Mouse (Mus musculus) forebrain, embryonic 15.5 days (tissue): ENCODE results near the gene Mtmr10. TPM values are rescaled to one million over a fixed set of nuclear protein-coding genes. Genes with fewer than 3 reads are reported as not detected.

Experiments used
- ATAC-seq: fragments of 200-750 bp; cut with Nextera tagmentation; replicated peaks from 2 replicates; pipeline ENCODE4 v1.8.0; 2017; ENCODE audit warnings: mild to moderate bottlenecking, moderate TSS enrichment, moderate library complexity
- H3K27ac ChIP-seq: fragments of 300-500 bp; sonication (generic); replicated peaks from 2 replicates; pipeline ENCODE4 v1.5.1; 2015; ENCODE audit warnings: mild to moderate bottlenecking, inconsistent platforms
- H3K27me3 ChIP-seq: fragments of 300-500 bp; sonication (generic); 2 replicates; pipeline ENCODE4 v1.6.1; 2015; ENCODE audit warnings: inconsistent platforms
- H3K36me3 ChIP-seq: fragments of 300-500 bp; sonication (generic); 2 replicates; pipeline ENCODE4 v1.6.1; 2015; ENCODE audit warnings: mild to moderate bottlenecking, inconsistent platforms
- H3K4me1 ChIP-seq: fragments of 300-500 bp; sonication (generic); 2 replicates; pipeline ENCODE4 v1.6.1; 2015; ENCODE audit warnings: inconsistent platforms
- H3K4me2 ChIP-seq: fragments of 300-500 bp; sonication (generic); replicated peaks from 2 replicates; pipeline ENCODE4 v1.6.1; 2015; ENCODE audit warnings: mild to moderate bottlenecking, inconsistent platforms
- H3K4me3 ChIP-seq: fragments of 300-500 bp; sonication (generic); 2 replicates; pipeline ENCODE4 v1.5.1; 2015; ENCODE audit warnings: mild to moderate bottlenecking, inconsistent platforms
- H3K9ac ChIP-seq: fragments of 300-500 bp; sonication (generic); replicated peaks from 2 replicates; pipeline ENCODE4 v1.6.1; 2015; ENCODE audit warnings: mild to moderate bottlenecking, inconsistent platforms
- H3K9me3 ChIP-seq: fragments of 300-500 bp; sonication (generic); 2 replicates; pipeline ENCODE4 v1.6.1; 2016; ENCODE audit warnings: inconsistent platforms
- WGBS: fragments of 180-500 bp; shearing (Covaris S2); methylation state at CpG from one replicate; pipeline ENCODE4 v1.1.7; 2015; ENCODE audit warnings: mixed read lengths; 5-methylcytosine and 5-hydroxymethylcytosine counted together
- polyA plus RNA-seq: library from polyadenylated mRNA; unstranded; fragments of >200 nt; fragmentation: Nextera tagmentation; extraction: Ambion mirVana; gene quantifications from 2 replicates; pipeline ENCODE4 v1.2.1, GENCODE M21; 2015

Mtmr10 gene
- polyA plus RNA-seq, 1 experiment from 2014 or later, result 8.7 TPM

DNA sequence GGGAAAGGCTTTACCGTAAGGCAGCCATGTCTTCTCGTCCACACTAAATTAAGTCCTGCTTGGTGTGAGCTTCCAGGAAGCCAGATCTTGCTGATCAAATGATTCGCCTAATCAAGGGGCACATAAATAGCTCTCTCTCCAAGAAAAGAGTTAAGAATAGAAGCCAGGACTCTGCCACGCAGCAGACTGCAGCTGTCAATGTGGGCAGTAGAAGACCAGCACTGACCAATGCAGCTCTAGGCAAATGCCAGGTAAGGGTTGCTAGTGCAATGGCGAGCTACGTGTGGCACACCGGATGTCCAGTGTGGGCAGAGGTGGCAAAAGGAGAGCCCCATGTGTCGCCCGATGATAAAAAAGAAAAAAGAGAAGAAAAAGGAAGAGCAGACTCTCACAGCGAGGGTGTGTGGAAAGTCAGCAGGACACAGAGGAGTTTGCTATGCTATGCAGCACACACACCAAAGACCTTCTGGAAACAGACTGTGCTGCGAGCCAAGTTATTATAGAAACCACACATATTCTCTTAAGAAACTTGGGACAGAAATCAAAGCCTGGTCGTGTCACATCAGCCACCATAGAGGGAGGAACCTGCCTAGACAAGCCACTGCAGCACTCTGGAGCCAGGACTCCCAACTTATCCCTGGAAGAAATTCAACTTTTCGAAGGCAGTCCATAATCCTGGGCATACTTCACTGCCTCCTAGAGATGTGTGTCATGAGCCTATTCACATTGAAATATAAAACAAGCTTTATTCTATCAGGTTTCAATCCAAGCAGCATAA is 21.8 kb upstream of the Mtmr10 start:
- no peak overlapping the region for H3K9ac ChIP-seq
- no peak overlapping the region for H3K27ac ChIP-seq
- no peaks in the 10 kb centered on the region for H3K9me3 ChIP-seq
- H3K4me1 ChIP-seq, result no peaks in the 10 kb centered on the region
- no peak overlapping the region for H3K4me2 ChIP-seq
- H3K36me3 ChIP-seq, result no peaks in the 10 kb centered on the region
- no peak overlapping the region for H3K4me3 ChIP-seq
- no peak for ATAC-seq
- H3K27me3 ChIP-seq, result peaks cover 12% of the 10 kb centered on the region
- WGBS, result 86% methylated on average over 13 of the region's 13 CpGs

DNA sequence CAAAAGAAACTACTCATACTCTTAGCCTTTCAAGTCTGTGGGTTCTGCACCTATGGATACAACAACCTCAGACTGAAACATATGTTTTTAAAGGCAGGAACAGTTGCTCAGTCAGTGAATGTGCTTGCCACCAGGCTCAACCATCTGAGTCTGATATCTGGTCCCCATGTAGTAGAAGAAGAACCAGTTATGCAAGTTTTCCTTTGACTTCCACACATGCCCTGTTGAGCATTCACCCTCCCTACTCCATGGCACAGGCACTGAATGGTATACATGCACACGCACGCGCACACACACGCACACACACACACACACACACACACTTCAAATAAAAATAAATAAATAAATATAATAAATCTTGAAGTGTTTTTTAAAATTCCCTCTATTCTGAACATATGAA is 20.9 kb upstream of the Mtmr10 start:
- no peak for ATAC-seq
- H3K4me1 ChIP-seq, result no peaks in the 10 kb centered on the region
- 91% methylated on average over 4 of the region's 4 CpGs for WGBS
- H3K9me3 ChIP-seq, result no peaks in the 10 kb centered on the region
- no peak overlapping the region for H3K4me2 ChIP-seq
- no peak overlapping the region for H3K4me3 ChIP-seq
- H3K27ac ChIP-seq, result no peak overlapping the region
- no peak overlapping the region for H3K9ac ChIP-seq
- H3K36me3 ChIP-seq, result no peaks in the 10 kb centered on the region
- H3K27me3 ChIP-seq, result peaks cover 12% of the 10 kb centered on the region

DNA sequence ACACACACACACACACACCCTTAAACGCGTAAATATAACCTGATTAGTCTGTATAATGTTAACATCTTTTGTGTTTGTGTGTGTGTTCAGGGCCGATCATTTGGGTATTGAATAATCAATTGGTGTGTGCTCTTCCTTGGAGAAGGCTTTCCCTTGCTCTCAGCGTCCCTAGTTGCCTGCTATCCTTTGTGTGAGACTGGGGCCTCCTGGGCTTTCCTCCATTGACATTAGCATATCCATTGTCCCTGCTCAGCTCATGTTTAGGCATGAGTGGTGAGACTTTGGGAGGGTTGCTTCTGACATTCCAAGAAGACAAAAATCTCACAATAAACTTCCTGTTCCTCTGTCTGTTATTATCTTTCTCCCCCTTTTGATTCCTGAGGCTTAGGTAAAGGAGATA is 15.5 kb upstream of the Mtmr10 start:
- H3K27ac ChIP-seq, result peak overlapping the region; percentile 41
- H3K27me3 ChIP-seq, result peaks cover 12% of the 10 kb centered on the region
- H3K4me3 ChIP-seq, result no peak overlapping the region
- ATAC-seq, result peak; percentile 90
- no peaks in the 10 kb centered on the region for H3K36me3 ChIP-seq
- WGBS, result 4% methylated on average over 4 of the region's 4 CpGs
- H3K9ac ChIP-seq, result no peak overlapping the region
- H3K4me1 ChIP-seq, result peaks cover 5% of the 10 kb centered on the region; the same call in 1 of the 2 replicates
- no peak overlapping the region for H3K4me2 ChIP-seq
- H3K9me3 ChIP-seq, result no peaks in the 10 kb centered on the region

GRCm38 (mm10) chr7:64275518-64275917 is 11.9 kb upstream of the Mtmr10 start:
- H3K36me3 ChIP-seq, result no peaks in the 10 kb centered on the region
- no peaks in the 10 kb centered on the region for H3K27me3 ChIP-seq
- no peak overlapping the region for H3K9ac ChIP-seq
- 60% methylated on average over 4 of the region's 4 CpGs for WGBS
- no peaks in the 10 kb centered on the region for H3K9me3 ChIP-seq
- H3K4me1 ChIP-seq, result peaks cover 5% of the 10 kb centered on the region; the same call in 1 of the 2 replicates
- no peak overlapping the region for H3K27ac ChIP-seq
- H3K4me2 ChIP-seq, result no peak overlapping the region
- H3K4me3 ChIP-seq, result no peak overlapping the region
- no peak for ATAC-seq

DNA sequence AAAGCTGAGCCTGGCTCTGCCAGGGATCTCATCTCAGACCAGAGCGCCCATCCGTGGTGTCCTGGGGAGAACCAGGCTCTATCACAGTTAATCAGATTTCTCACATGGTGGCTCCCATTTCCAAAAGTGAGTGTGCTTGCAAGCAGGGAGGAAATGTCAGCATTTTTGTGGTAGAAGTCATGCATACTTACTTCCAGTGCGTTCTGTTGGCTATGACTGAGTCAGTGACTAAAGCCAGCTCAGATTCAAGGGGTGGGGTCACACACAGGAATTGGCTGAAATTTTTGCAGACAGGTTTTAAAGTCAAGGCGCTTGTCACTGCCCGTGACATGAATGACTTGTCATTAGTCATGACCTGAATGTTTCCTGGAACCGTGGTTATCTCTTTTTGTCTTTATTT is 10.5 kb upstream of the Mtmr10 start:
- H3K4me1 ChIP-seq, result peaks cover 3% of the 10 kb centered on the region; the same call in 1 of the 2 replicates
- H3K4me3 ChIP-seq, result no peak overlapping the region
- WGBS, result 69% methylated on average over 6 of the region's 6 CpGs
- ATAC-seq, result no peak
- H3K27me3 ChIP-seq, result no peaks in the 10 kb centered on the region
- H3K4me2 ChIP-seq, result no peak overlapping the region
- H3K9ac ChIP-seq, result no peak overlapping the region
- H3K27ac ChIP-seq, result no peak overlapping the region
- H3K36me3 ChIP-seq, result no peaks in the 10 kb centered on the region
- H3K9me3 ChIP-seq, result no peaks in the 10 kb centered on the region

DNA sequence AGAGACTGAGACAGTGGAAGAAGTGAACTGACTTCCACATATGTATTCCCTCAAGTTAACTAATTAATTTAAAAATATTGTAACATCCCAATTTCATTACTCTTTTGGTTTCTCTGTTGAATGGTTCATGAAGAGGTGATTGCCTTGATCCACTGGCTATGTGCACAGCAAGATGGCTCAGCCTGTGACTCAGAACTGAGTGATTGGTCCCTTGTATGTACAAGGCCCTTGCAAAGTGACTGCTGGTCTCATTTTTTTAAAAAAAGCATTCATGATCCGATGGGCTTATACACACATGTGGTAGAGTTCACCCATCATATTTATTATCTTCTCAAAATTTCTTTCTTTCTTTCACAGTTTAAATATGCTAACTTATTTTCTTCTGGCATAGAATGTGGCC is 8.9 kb upstream of the Mtmr10 start:
- Histone ChIP-seq H3K36me3 (no peaks in the 10 kb centered on the region), H3K9me3 (no peaks in the 10 kb centered on the region), H3K27me3 (no peaks in the 10 kb centered on the region), H3K4me3 (no peak overlapping the region), H3K4me1 (no peaks in the 10 kb centered on the region), H3K4me2 (no peak overlapping the region), H3K27ac (no peak overlapping the region), H3K9ac (no peak overlapping the region)
- WGBS, result 95% methylated on average over 1 of the region's 1 CpGs
- no peak for ATAC-seq

DNA sequence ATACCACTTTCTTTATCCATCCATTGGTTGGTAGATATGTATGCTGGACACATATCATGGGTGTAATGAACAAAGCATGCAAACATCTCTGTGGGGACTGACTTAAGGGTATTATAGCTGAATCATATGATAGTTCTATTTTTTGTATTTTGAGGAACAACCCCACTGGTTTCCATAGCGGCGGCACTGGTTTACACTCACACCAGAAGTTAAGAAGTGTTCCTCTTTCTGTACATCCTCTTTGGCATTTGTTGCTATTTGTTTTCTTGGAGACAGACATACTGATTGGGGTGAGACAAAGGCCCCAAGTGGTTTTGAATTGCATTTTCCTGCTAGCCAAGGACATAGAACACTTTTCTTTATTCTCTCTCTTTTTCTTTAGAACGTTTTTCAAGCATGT is 7.9 kb upstream of the Mtmr10 start:
- no peaks in the 10 kb centered on the region for H3K9me3 ChIP-seq
- H3K4me1 ChIP-seq, result no peaks in the 10 kb centered on the region
- no peak overlapping the region for H3K27ac ChIP-seq
- no peak overlapping the region for H3K4me3 ChIP-seq
- no peaks in the 10 kb centered on the region for H3K27me3 ChIP-seq
- no peaks in the 10 kb centered on the region for H3K36me3 ChIP-seq
- H3K9ac ChIP-seq, result no peak overlapping the region
- 88% methylated on average over 3 of the region's 3 CpGs for WGBS
- H3K4me2 ChIP-seq, result no peak overlapping the region
- ATAC-seq, result no peak

DNA sequence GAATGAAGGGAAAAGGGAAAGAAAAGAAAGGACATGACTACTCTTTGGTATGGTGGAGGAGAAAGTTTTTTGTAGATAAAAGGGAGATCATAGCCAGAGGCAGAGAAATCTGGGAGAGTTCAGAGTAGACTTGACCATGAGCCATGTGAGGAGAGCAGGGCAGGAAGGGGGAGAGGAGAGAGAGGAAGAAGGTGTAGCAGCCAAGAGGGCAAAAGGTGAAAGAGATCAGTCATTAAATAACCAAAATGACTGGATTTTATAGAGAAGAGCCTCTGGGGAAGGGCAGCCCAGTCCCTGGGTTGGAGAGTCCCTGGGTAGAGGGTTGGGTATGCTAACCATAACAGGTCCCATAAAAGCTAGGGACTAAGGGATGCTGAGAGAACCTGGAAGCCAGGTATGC is 887 bp upstream of the Mtmr10 start:
- Histone ChIP-seq H3K4me1 (peaks cover 16% of the 10 kb centered on the region), H3K4me2 (peak overlapping the region; percentile 71), H3K4me3 (peak overlapping the region; percentile 97), H3K36me3 (no peaks in the 10 kb centered on the region), H3K27me3 (no peaks in the 10 kb centered on the region), H3K9me3 (no peaks in the 10 kb centered on the region), H3K9ac (no peak overlapping the region), H3K27ac (no peak overlapping the region)
- 0 out of 2 replicates have a peak, but pooled peaks have one; percentile 4 for ATAC-seq

DNA sequence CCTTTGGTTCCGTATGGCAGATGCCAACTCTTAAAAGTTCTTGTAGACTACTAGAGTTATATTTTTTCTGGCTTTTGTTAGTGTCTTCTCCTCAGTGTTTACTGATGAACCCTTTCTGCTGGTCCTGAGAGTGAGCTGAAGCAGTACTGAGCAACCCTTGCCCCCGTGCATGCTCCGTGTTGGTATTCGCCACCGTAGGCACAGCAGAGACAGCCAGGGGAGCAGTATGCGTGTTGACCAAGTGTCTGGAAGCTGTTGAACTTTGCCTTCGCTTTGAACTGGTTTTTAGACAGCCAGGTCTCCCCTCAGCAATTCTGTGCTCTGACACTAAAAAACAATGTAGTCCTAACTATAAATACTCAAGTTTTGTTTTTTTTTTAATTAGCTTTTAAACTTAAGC is 2.0 kb downstream of the Mtmr10 start:
- peaks cover 16% of the 10 kb centered on the region for H3K4me1 ChIP-seq
- H3K4me3 ChIP-seq, result no peak overlapping the region
- WGBS, result 99% methylated on average over 7 of the region's 7 CpGs
- no peak for ATAC-seq
- H3K9me3 ChIP-seq, result no peaks in the 10 kb centered on the region
- H3K36me3 ChIP-seq, result no peaks in the 10 kb centered on the region
- H3K9ac ChIP-seq, result no peak overlapping the region
- no peak overlapping the region for H3K4me2 ChIP-seq
- no peak overlapping the region for H3K27ac ChIP-seq
- no peaks in the 10 kb centered on the region for H3K27me3 ChIP-seq

DNA sequence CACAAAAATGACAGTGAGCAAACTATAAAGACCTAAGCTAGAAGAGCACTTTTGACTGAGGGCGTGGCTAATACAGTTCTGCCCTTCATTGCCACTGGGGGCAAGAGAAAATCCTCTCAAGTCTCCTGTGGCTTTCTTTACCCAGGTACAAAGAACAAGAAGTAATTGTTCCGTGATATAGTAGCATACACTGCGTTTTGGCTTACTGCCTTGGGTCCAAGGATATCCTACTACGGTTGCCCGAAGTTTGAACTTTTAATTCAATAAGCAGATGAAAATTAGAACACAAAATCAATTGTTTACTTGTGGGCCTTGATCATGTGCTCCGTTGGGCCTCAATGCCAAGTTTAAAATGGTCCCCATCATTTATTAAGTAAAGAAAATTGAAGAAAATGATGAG is 3.0 kb downstream of the Mtmr10 start:
- H3K9ac ChIP-seq, result no peak overlapping the region
- 87% methylated on average over 6 of the region's 6 CpGs for WGBS
- H3K4me3 ChIP-seq, result no peak overlapping the region
- H3K36me3 ChIP-seq, result no peaks in the 10 kb centered on the region
- no peak overlapping the region for H3K27ac ChIP-seq
- H3K4me2 ChIP-seq, result no peak overlapping the region
- ATAC-seq, result no peak
- H3K4me1 ChIP-seq, result peaks cover 16% of the 10 kb centered on the region
- H3K9me3 ChIP-seq, result no peaks in the 10 kb centered on the region
- H3K27me3 ChIP-seq, result no peaks in the 10 kb centered on the region

DNA sequence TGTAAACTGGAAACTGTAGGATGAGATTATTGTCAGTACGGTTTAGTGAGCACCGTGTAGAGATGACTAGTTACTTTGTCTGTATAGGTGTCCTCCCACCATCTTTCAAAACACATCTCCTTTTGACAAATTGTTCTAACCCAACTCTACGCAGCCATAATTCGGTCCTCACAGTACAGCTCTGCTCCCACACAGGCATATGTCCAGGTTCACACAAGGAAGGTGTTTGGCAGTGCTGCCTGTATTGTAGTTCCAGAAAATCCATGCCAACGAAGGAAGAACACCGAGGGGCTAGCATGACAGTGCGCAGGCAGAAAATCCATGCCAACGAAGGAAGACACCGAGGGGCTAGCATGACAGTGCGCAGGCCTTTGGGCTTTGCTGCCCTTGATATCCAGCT is 4.3 kb downstream of the Mtmr10 start:
- WGBS, result 90% methylated on average over 10 of the region's 10 CpGs
- Histone ChIP-seq H3K27me3 (no peaks in the 10 kb centered on the region), H3K4me2 (no peak overlapping the region), H3K27ac (no peak overlapping the region), H3K4me3 (no peak overlapping the region), H3K9me3 (no peaks in the 10 kb centered on the region), H3K36me3 (no peaks in the 10 kb centered on the region), H3K4me1 (peaks cover 21% of the 10 kb centered on the region), H3K9ac (no peak overlapping the region)
- no peak for ATAC-seq

GRCm38 (mm10) chr7:64296286-64297010 is 9.0 kb downstream of the Mtmr10 start:
- no peaks in the 10 kb centered on the region for H3K9me3 ChIP-seq
- no peak overlapping the region for H3K4me3 ChIP-seq
- H3K36me3 ChIP-seq, result peaks cover 3% of the 10 kb centered on the region
- peaks cover 13% of the 10 kb centered on the region for H3K4me1 ChIP-seq
- H3K9ac ChIP-seq, result no peak overlapping the region
- 0 out of 2 replicates have a peak overlapping the region, but pooled peaks have one; percentile 15 for H3K27ac ChIP-seq
- ATAC-seq, result no peak; the same call in 1 of the 2 replicates
- no peak overlapping the region for H3K4me2 ChIP-seq
- 33% methylated on average over 5 of the region's 5 CpGs for WGBS
- H3K27me3 ChIP-seq, result no peaks in the 10 kb centered on the region
